Mouse (Mus musculus): Measurements from ENCODE around the gene Fcmr. TPM values are rescaled to one million over a fixed set of nuclear protein-coding genes. Genes with fewer than 3 reads are reported as not detected.

Gene Fcmr
- polyA plus RNA-seq, 1 experiment from 2014 or later: 0.49 TPM

DNA sequence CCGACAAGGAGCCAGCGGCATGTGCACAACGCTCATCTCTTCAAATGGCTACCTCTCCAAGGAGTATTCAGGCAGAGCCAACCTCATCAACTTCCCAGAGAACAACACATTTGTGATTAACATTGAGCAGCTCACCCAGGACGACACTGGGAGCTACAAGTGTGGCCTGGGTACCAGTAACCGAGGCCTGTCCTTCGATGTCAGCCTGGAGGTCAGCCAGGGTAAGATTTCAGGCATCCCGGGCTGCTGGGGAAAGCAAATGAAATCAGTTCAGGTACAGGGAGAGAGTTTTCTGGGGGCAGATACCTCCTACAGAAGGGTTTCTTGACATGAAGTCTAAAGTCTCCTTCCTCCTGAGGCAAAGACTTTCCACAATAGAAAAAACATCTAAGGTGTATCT lies 23.8 kb upstream of the Fcmr start:
- H3K79me2 ChIP-seq (ENCODE audit: inconsistent target): no peaks in the 10 kb centered on the region
- no peaks in the 10 kb centered on the region for H3K36me3 ChIP-seq (ENCODE audit: inconsistent target)
- no peak overlapping the region for H3K4me3 ChIP-seq (ENCODE audit: inconsistent target)
- 89% methylated on average over 7 of the region's 7 CpGs for WGBS (ENCODE audit: missing documents)
- no peak overlapping the region for H3K27ac ChIP-seq

DNA sequence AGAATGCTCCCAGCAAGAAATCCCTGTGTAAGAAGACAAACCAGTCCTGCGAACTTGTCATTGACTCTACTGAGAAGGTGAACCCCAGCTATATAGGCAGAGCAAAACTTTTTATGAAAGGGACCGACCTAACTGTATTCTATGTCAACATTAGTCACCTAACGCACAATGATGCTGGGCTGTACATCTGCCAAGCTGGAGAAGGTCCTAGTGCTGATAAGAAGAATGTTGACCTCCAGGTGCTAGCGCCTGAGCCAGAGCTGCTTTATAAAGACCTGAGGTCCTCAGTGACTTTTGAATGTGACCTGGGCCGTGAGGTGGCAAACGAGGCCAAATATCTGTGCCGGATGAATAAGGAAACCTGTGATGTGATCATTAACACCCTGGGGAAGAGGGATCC lies 21.0 kb upstream of the Fcmr start:
- H3K27ac ChIP-seq: no peak overlapping the region
- no peak overlapping the region for H3K4me3 ChIP-seq (ENCODE audit: inconsistent target)
- H3K79me2 ChIP-seq (ENCODE audit: inconsistent target): no peaks in the 10 kb centered on the region
- no peaks in the 10 kb centered on the region for H3K36me3 ChIP-seq (ENCODE audit: inconsistent target)
- 95% methylated on average over 7 of the region's 7 CpGs for WGBS (ENCODE audit: missing documents)

DNA sequence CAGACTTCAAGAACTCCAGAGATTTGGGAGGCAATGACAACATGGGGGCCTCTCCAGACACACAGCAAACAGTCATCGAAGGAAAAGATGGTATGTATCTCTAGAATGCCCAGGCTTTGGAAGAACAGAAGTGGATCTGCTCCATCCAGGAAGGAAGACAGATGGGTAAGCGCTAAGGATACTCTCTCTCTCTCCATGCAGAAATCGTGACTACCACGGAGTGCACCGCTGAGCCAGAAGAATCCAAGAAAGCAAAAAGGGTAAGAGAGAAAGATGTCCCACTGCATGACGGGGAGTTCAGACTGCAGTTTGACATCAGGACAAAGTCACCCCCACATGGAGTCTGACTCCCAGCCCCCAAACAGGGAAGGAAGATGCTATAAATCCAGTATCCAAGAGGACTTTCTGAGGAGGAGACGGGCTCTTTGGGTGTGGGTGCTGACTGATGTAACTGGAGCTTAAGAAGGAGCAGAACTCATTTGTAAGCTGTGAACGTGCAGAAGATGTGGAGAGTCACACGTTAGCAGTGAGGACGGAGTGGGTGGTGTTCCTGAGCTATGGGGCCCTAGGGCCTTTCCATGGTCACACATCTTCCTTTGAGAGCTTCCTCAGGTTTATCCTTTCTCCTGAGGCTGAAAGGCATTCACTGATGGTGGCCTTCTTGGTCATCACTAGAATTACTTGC lies 15.8 kb upstream of the Fcmr start:
- Histone ChIP-seq H3K4me3 (ENCODE audit: inconsistent target) (no peak overlapping the region), H3K27ac (no peak overlapping the region), H3K79me2 (ENCODE audit: inconsistent target) (no peaks in the 10 kb centered on the region), H3K36me3 (ENCODE audit: inconsistent target) (no peaks in the 10 kb centered on the region)
- WGBS (ENCODE audit: missing documents): 94% methylated on average over 10 of the region's 10 CpGs

DNA sequence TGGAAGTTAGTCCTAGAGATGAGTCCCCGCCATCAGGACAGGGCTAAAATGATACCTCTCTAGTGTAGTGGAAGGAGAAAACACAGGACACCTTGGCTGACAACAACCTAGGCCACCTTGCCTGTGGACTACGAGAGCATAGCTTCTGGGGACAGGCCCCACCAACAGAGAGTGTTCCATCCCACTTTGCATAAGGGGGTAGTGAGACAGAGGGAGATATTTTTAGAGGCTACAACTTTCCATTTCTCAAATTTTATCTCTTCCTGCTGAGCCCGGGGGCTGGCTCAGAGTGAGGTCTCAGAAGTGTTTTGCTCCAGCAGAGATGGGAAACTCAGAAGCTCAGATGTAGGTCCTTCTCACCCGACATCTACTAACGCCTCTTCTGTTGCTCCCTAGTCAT lies 15.1 kb upstream of the Fcmr start:
- H3K4me3 ChIP-seq (ENCODE audit: inconsistent target): no peak overlapping the region
- no peak overlapping the region for H3K27ac ChIP-seq
- WGBS (ENCODE audit: missing documents): 67% methylated on average over 5 of the region's 5 CpGs
- H3K79me2 ChIP-seq (ENCODE audit: inconsistent target): no peaks in the 10 kb centered on the region
- no peaks in the 10 kb centered on the region for H3K36me3 ChIP-seq (ENCODE audit: inconsistent target)

DNA sequence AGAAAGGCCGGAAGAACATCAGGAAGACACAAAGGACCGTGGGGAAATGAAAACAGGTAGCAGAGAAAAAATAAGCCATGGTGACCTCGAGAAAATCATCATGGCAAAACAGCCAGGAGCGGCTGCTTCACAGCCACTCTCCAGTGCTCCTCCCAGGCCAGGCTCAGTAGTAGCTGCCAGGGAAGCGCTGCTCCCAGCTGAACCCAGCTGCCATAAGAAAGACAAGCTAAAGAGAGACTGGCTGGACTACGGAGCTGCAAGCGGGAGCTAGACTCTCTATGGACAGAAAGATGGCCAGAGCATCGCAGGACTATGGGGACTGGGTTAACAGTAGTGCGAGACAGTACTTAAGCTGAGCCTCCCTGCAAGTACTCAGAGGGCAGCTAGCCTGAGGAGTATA lies 10.7 kb upstream of the Fcmr start:
- 85% methylated on average over 9 of the region's 9 CpGs for WGBS (ENCODE audit: missing documents)
- no peaks in the 10 kb centered on the region for H3K79me2 ChIP-seq (ENCODE audit: inconsistent target)
- no peaks in the 10 kb centered on the region for H3K36me3 ChIP-seq (ENCODE audit: inconsistent target)
- H3K4me3 ChIP-seq (ENCODE audit: inconsistent target): no peak overlapping the region
- no peak overlapping the region for H3K27ac ChIP-seq

DNA sequence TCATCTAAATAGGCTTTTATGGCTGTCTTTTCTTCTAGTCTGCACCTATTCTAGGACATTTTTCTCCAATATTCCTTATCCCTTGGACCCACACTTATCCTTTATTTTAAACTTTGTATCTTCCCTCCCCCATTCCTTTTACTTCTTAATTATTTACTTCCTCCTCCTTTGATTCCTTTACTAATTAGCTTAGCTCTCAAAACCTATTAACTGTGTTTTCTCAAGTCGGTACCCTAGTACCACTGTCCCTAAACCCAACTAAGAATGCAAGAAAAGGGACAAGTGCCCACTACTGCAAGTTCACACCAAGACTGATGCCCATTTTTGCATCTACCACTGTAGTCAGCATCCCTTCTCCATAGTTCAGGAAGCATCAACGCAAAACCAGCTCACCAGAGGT lies 9.7 kb upstream of the Fcmr start:
- 87% methylated on average over 1 of the region's 2 CpGs for WGBS (ENCODE audit: missing documents)
- Histone ChIP-seq H3K36me3 (ENCODE audit: inconsistent target) (no peaks in the 10 kb centered on the region), H3K27ac (no peak overlapping the region), H3K79me2 (ENCODE audit: inconsistent target) (no peaks in the 10 kb centered on the region), H3K4me3 (ENCODE audit: inconsistent target) (no peak overlapping the region)

DNA sequence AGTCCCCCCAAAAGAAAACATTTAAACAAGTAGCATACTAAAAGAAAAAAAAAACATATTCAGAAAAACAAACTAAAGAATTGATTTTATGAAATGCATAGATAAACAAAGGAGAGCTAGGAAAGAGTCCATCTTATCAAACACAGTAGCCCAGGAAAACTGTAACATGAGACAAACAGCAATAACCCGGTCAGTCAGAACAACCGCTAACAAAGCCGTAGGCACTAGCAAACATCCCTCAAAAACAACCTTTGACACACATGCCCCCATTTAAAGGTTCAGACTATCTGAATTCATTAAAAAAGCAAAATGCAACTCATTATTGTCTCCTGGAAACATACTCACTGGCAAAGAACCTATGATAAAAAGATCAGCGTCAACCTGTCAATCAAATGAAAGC lies 8.0 kb upstream of the Fcmr start:
- WGBS (ENCODE audit: missing documents): 96% methylated on average over 4 of the region's 4 CpGs

DNA sequence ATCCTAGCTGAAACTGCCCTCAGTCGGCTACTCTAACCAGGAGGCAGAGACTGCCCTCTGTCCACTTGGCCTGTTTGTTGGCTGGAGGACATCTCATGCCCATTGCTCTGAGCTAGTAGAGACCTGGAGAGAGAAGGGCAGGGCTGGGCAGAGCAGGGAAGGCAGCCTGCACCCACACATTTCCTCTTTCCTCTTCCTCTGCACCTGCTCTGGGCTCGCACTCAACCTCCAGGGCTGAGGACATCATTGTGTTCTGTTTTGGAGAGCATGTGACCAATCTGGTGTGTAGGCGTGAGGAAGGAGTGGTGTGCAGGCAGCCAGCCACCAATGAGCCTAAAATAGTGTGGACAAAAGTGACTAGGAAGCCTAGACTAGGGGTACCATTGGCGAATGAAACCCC lies 1.2 kb upstream of the Fcmr start:
- 26% methylated on average over 4 of the region's 4 CpGs for WGBS (ENCODE audit: missing documents)
- no peaks in the 10 kb centered on the region for H3K79me2 ChIP-seq (ENCODE audit: inconsistent target)
- H3K27ac ChIP-seq: no peak overlapping the region
- no peaks in the 10 kb centered on the region for H3K36me3 ChIP-seq (ENCODE audit: inconsistent target)
- no peak overlapping the region for H3K4me3 ChIP-seq (ENCODE audit: inconsistent target)

More for the DNA sequence above, 8.0 kb upstream of the Fcmr start:
- Histone ChIP-seq H3K27ac (no peak overlapping the region), H3K4me3 (ENCODE audit: inconsistent target) (no peak overlapping the region), H3K79me2 (ENCODE audit: inconsistent target) (no peaks in the 10 kb centered on the region), H3K36me3 (ENCODE audit: inconsistent target) (no peaks in the 10 kb centered on the region)

DNA sequence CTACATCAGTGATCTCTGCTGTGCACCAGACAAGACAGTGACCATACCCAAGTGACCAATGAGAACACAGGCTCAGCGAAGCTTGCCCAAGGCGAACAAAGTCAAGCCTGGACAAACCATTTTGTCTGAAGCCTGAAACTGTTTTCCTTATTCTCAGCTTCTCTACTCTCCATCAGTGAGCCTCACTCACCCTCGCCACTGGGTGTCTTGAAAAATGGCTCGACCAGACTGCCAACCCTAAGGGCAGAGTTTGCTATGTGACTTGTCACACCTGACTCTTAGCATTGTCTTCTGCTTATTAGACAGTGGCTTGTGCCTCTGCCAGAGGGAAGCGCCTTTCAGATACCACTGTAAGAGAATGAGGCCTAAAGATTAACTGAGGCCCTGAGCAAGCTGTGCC lies 728 bp upstream of the Fcmr start:
- H3K27ac ChIP-seq: no peak overlapping the region
- H3K4me3 ChIP-seq (ENCODE audit: inconsistent target): no peak overlapping the region
- no peaks in the 10 kb centered on the region for H3K36me3 ChIP-seq (ENCODE audit: inconsistent target)
- 96% methylated on average over 5 of the region's 5 CpGs for WGBS (ENCODE audit: missing documents)
- H3K79me2 ChIP-seq (ENCODE audit: inconsistent target): no peaks in the 10 kb centered on the region

DNA sequence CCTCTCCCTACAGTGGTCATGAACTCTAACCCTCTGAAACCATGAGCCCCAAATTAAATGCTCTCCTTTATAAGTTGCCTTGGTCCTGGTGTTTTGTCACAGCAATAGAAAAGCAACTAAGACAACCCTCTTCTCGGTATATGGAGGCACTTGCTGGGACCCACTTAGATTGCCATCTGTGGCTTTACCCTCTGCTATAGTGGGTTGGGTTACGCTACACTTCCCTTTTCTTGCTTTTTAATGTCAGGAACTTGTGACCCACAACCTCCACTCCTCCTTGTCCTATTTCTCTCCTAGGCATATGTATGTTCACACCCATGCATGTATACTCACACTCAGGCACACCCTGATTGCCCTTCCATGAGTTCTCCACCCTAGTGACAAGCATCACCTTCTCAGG lies 7.4 kb downstream of the Fcmr start:
- WGBS (ENCODE audit: missing documents): 9% methylated on average over 2 of the region's 2 CpGs
- Histone ChIP-seq H3K27ac (no peak overlapping the region), H3K79me2 (ENCODE audit: inconsistent target) (no peaks in the 10 kb centered on the region), H3K4me3 (ENCODE audit: inconsistent target) (no peak overlapping the region), H3K36me3 (ENCODE audit: inconsistent target) (no peaks in the 10 kb centered on the region)

DNA sequence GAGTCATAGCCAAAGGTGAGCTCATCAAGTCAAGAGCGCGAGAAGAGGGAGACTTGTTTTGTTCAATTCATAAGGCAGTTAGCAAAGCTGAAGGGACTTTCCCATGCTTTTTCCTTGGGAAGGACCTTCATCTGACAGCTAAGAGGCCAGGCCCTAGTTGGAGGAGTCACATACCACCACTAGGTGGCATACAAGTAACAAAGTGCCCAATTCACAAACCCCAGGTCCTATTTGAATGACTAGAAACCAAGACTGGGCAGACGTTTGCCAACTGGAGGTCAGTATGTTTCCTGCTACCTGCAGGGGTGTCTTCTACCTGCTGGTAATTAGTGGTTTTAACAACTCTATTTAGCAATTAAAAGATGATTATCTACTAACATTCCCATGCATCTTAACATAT lies 9.7 kb downstream of the Fcmr start:
- H3K27ac ChIP-seq: no peak overlapping the region
- no peaks in the 10 kb centered on the region for H3K36me3 ChIP-seq (ENCODE audit: inconsistent target)
- H3K4me3 ChIP-seq (ENCODE audit: inconsistent target): no peak overlapping the region
- no peaks in the 10 kb centered on the region for H3K79me2 ChIP-seq (ENCODE audit: inconsistent target)
- WGBS (ENCODE audit: missing documents): 48% methylated on average over 3 of the region's 3 CpGs

DNA sequence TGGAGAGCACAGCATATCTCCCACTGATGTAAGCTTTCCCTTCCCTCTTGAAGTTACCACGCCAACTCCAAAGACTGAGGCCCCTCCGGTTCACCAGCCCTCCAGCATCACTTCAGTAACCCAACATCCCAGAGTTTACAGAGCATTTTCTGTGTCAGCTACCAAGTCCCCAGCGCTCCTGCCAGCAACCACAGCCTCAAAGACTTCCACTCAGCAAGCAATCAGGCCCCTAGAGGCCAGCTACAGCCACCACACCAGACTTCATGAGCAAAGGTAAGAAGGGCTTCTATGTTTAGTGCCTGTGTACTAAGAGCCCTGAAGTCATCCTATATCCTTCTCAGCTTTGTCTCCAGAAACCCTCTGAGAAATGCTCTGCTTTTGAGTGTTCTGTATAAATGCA lies 10.4 kb downstream of the Fcmr start:
- Histone ChIP-seq H3K27ac (no peak overlapping the region), H3K79me2 (ENCODE audit: inconsistent target) (no peaks in the 10 kb centered on the region), H3K36me3 (ENCODE audit: inconsistent target) (no peaks in the 10 kb centered on the region), H3K4me3 (ENCODE audit: inconsistent target) (no peak overlapping the region)
- WGBS (ENCODE audit: missing documents): 79% methylated on average over 3 of the region's 3 CpGs

DNA sequence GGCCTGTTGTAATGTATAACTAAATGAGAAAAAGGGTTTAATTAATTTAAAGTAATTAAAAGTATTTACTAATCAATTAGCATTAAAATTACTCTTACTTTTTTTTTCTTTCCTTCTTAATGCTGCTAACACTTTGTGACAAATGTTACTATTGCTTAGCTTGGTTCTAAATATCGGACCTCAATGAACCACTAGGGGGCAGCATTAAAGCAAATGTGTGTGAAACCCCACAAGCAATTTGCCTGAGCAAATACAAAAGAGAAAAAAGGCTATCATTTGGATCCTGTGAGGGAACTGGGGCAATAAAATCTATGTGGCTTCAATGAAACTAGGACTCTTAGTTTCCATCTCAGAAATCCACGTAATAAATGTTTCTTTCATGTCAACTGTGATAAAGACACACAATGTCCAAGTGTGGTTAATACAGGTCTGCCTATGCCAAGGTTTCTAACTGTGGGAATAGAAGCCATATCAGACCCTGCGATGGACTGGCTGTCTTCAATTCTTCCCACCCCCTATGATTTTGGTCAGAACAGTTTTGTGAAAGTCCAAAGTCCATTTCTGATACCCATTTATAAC lies 11.6 kb downstream of the Fcmr start:
- H3K4me3 ChIP-seq (ENCODE audit: inconsistent target): no peak overlapping the region
- H3K36me3 ChIP-seq (ENCODE audit: inconsistent target): no peaks in the 10 kb centered on the region
- WGBS (ENCODE audit: missing documents): 29% methylated on average over 3 of the region's 3 CpGs
- H3K27ac ChIP-seq: no peak overlapping the region
- H3K79me2 ChIP-seq (ENCODE audit: inconsistent target): no peaks in the 10 kb centered on the region

DNA sequence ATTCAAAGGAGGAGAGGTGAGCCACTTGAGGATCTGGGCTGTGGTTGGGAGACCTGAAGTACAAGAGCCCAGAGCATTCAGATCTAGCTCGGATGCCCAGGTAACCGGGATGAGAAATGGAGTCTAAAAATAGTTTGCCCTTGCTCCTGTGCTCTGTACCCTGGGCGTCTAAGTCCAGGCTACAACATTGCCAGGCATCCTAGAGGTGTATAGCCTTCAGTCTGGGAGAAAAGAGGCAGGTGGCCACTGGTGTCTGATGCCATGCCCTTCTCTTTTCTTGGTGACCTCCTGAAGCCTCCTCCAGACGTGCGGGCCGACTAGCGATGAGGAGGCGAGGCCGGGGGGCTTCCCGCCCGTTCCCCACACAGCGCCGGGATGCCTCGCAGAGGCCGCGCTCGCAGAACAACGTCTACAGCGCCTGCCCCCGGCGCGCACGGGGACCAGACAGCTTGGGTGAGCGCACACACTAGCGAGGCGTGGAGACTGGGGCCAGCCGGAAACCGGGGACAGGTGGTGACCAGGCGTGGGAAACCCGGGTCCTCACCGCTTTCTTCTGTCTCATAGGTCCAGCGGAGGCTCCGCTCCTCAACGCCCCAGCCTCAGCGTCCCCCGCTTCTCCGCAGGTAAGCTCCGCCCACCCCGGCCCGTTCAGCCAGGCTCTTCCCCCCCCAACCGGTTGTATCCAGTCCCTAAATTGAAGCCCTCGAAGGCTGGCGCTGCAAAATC lies 12.6 kb downstream of the Fcmr start:
- no peak overlapping the region for H3K27ac ChIP-seq
- H3K4me3 ChIP-seq (ENCODE audit: inconsistent target): no peak overlapping the region

DNA sequence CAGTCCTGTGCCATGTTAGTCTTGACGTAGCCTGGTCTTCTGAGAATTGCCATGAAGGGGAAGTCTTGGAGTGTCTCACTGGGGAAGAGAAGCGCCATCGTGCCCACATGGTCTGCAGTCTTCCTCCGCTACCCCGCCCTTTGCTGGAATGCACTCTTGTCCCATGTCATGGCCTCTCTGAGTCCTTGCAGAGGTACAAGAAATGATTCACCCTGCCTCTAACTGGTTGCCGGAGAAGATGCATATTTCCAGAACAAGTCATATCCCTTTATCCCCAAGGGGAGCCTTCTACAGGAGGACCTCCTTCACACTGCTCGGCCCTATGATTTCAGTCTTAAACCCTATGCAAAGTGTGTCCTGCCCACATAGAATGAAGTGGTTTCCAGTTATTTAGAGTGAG lies 14.5 kb downstream of the Fcmr start:
- WGBS (ENCODE audit: missing documents): 86% methylated on average over 7 of the region's 7 CpGs
- Histone ChIP-seq H3K27ac (no peak overlapping the region), H3K4me3 (ENCODE audit: inconsistent target) (no peak overlapping the region), H3K36me3 (ENCODE audit: inconsistent target) (no peaks in the 10 kb centered on the region), H3K79me2 (ENCODE audit: inconsistent target) (no peaks in the 10 kb centered on the region)

More for the DNA sequence above, 12.6 kb downstream of the Fcmr start:
- Histone ChIP-seq H3K79me2 (ENCODE audit: inconsistent target) (no peaks in the 10 kb centered on the region), H3K36me3 (ENCODE audit: inconsistent target) (no peaks in the 10 kb centered on the region)
- WGBS (ENCODE audit: missing documents): 5% methylated on average over 37 of the region's 43 CpGs
